19 mouse cellular contexts compared by ENCODE assay signal in the genomic region with DNA sequence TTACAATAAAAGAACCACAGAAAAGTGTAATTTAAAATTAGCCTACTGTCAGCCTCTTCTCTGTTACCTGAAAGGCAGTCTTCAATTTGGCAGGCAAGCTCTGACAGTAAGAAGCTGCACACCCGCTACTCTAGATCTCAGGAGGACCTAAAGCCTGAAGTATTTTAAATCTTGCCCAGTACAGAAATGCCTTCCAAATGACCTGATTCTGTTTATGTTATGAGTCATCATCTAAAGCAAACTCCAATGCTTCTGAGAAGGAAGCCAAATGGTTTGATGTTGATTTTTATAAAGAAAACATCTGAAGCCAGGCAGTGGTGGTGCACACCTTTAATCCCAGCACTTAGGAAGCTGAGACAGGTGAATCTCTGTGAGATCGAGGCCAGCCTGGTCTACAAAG. TPM values are rescaled to one million over a fixed set of nuclear protein-coding genes. Genes with fewer than 3 reads are reported as not detected.
"Had no signal": no experiment of that assay in that cellular context is flagged by ENCODE, and none has a peak within 500 bp of the region (broad histone marks: within the 10 kb centered on the region; RNA-seq: fewer than 3 reads in every experiment).

No protein-coding gene starts in this region.

- ATAC-seq: midbrain, embryonic 15.5 days had no signal

- H3K27me3 ChIP-seq: limb, embryonic 13.5 days; megakaryocyte, embryonic 14.5 days; midbrain, embryonic 15.5 days; neural tube, embryonic 12.5 days; stomach, embryonic 15.5 days had no signal

- DNase-seq: kidney, postnatal 10 days; left cerebral cortex, postnatal 4 days; lung, adult 18-20 months; right cerebral cortex, postnatal 14 days; thymus, adult 2 months; thymus, postnatal 25 days had no signal

RNA-seq across cellular contexts. Expression of gene Gm49387, which starts 59.7 kb away (rescaled TPM):
- total RNA-seq: layer of hippocampus, adult 8-10 months; layer of hippocampus, postnatal 14 days; left cerebral cortex, postnatal 4 days; liver, adult 2 months; monocyte, adult 5-6 weeks had no signal
- polyA plus RNA-seq: kidney, embryonic 14.5 days; large intestine, adult 2 months; macrophage; midbrain, embryonic 11.5 days; stomach, embryonic 15.5 days; thymus, adult 2 months had no signal
